Mouse (Mus musculus): ENCODE measurements around the gene Pdlim5. TPM values are rescaled to one million over a fixed set of nuclear protein-coding genes. Genes with fewer than 3 reads are reported as not detected.
"Not testable (repeated sequence)": the region's sequence is repeated elsewhere in the genome, so short reads cannot be mapped to it uniquely, and the experiment has no call there.

The Pdlim5 gene
- polyA plus RNA-seq, 1 experiment from 2014 or later: 28.8 TPM

DNA sequence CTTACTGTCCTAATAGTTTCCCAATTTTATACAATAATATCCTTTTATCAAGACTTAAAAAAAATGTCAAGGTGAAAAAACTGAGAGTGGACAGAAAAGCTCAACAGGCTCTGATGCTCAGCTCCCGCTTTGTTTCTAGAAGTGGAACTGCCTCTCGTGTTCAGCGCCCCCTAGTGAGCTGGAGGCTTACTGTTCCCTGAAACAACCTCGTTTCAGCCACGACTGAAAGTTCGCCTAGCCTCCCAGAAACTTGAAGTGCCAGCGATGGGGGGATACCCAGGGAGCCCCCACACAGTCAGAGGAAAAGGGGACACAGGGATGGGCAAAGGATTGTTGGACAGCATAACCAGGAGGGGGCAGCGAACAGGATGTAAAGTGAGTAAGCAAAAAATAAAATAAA, 199.4 kb downstream of the Pdlim5 start:
- Histone ChIP-seq H3K9me3 (no peaks in the 10 kb centered on the region), H3K27ac (no peak overlapping the region), H3K9ac (no peak overlapping the region), H3K4me2 (replicated peaks) (no peak overlapping the region), H3K27me3 (replicated peaks) (no peaks in the 10 kb centered on the region), H3K36me3 (no peaks in the 10 kb centered on the region), H3K4me1 (replicated peaks) (no peaks in the 10 kb centered on the region), H3K4me3 (replicated peaks) (no peak overlapping the region)
- WGBS: 83% methylated on average over 8 of the region's 8 CpGs
- no peak for ATAC-seq

DNA sequence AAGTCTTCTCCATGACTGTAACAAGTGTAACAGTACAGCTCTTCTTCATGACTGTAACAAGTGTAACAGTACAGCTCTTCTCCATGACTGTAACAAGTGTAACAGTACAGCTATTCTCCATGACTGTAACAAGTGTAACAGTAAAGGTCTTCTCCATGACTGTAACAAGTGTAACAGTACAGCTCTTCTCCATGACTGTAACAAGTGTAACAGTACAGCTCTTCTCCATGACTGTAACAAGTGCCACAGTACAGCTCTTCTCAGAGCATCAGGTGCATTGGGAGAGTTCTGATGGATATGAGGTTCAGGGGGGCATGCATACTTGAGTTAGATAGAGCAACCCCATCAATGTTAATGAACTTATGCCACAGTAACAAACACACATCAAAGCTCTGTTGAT, 203.9 kb downstream of the Pdlim5 start:
- H3K36me3 ChIP-seq; H3K4me3 ChIP-seq (replicated peaks); ATAC-seq; H3K27ac ChIP-seq; H3K9me3 ChIP-seq; H3K9ac ChIP-seq; H3K4me2 ChIP-seq (replicated peaks); H3K27me3 ChIP-seq (replicated peaks); H3K4me1 ChIP-seq (replicated peaks): not testable (repeated sequence)

Other genes with a start within 250 kb of the Pdlim5 start
- 1.1 and 1.3 TPM in 2 replicates for gene Bmpr1b, start 226.3 kb downstream of the Pdlim5 start, polyA plus RNA-seq (2015; fragmentation: Nextera tagmentation; extraction: Ambion mirVana)
- gene Gbp5, start 98.3 kb upstream of the Pdlim5 start, polyA plus RNA-seq (2015; fragmentation: Nextera tagmentation; extraction: Ambion mirVana): 0.14 and 0.34 TPM in 2 replicates
- gene Gbp7, start 134.6 kb upstream of the Pdlim5 start, polyA plus RNA-seq (2015; fragmentation: Nextera tagmentation; extraction: Ambion mirVana): 6.6 and 7.2 TPM in 2 replicates
- 1.8 and 2.7 TPM in 2 replicates for gene Gbp3, start 164.3 kb upstream of the Pdlim5 start, polyA plus RNA-seq (2015; fragmentation: Nextera tagmentation; extraction: Ambion mirVana)
- 0.33 and 0.35 TPM in 2 replicates for gene Gbp2b, start 199.2 kb upstream of the Pdlim5 start, polyA plus RNA-seq (2015; fragmentation: Nextera tagmentation; extraction: Ambion mirVana)
- 3.9 and 4.1 TPM in 2 replicates for gene Gbp2, start 224.9 kb upstream of the Pdlim5 start, polyA plus RNA-seq (2015; fragmentation: Nextera tagmentation; extraction: Ambion mirVana)